ENCODE assay signal across 28 mouse cellular contexts in the genomic region with DNA sequence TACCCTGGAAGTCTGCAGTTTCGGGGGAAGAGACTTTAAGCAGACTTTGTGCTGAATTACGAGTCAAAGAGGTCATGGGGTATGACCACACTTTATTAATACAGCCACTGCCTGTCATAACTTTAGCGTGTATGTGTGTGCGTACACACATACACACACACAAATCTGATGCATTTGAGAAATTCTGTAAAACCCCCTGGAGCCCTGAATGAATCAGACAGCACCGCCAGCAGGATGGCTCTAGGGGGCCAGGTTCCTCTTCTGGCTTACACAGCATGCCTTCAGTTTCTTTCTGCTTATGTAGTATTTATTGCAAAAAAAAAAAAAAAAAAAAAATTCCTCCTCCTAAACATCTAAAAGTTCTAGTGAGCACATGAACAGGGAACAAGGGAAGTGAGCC.
DNase-seq lines count a peak whose midpoint lies in the region; TF ChIP-seq lines count a peak whose summit lies in the region.
"Had no signal": no experiment of that assay in that cellular context is flagged by ENCODE, and none has a peak within 500 bp of the region (broad histone marks: within the 10 kb centered on the region; RNA-seq: fewer than 3 reads in every experiment).

No protein-coding gene starts in this region.

- no peak for TF ChIP-seq CTCF in spleen, adult 2 months (IDR thresholded peaks at IDR 0.05; ENCODE audit: extremely low read depth, insufficient read depth, insufficient read length, insufficient replicate concordance)

- H3K36me3 ChIP-seq in spleen, adult 2 months (ENCODE audit: control insufficient read depth, insufficient read depth, low read length): no peaks in the 10 kb centered on the region; the same call in 1 of the 2 replicates
- H3K36me3 ChIP-seq in macrophage (ENCODE audit: inconsistent target): no peaks in the 10 kb centered on the region
- no peaks in the 10 kb centered on the region for H3K36me3 ChIP-seq in splenic B cell, adult 2 months (ENCODE audit: control insufficient read depth, insufficient read depth, low read length, poor library complexity, severe bottlenecking)
- H3K36me3 ChIP-seq in forebrain, embryonic 10.5 days (replicated peaks): peaks cover 9% of the 10 kb centered on the region; the same call in 1 of the 2 replicates
- H3K36me3 ChIP-seq: intestine, embryonic 15.5 days had no signal

- H3K27me3 ChIP-seq in spleen, adult 2 months (ENCODE audit: control insufficient read depth, insufficient read depth, low read length): no peaks in the 10 kb centered on the region
- H3K27me3 ChIP-seq in splenic B cell, adult 2 months (ENCODE audit: control insufficient read depth, insufficient read depth, low read length, poor library complexity, severe bottlenecking): no peaks in the 10 kb centered on the region
- no peaks in the 10 kb centered on the region for H3K27me3 ChIP-seq in forebrain, embryonic 10.5 days (ENCODE audit: poor library complexity, severe bottlenecking)
- H3K27me3 ChIP-seq: heart, embryonic 13.5 days; intestine, embryonic 15.5 days; limb, embryonic 13.5 days; midbrain, embryonic 13.5 days; Patski; stomach, embryonic 15.5 days had no signal

- DNase-seq in spleen, adult 2 months (ENCODE audit: low read depth in 1 of 2, low spot score in 2 of 2): no peak
- DNase-seq in spleen, adult 12 weeks (ENCODE audit: low spot score): no peak
- peak; percentile 27 for DNase-seq in splenic B cell, adult 2 months (ENCODE audit: low read depth, low spot score)
- no peak for DNase-seq in forebrain, embryonic 10.5 days (ENCODE audit: extremely low spot score, low spot score)
- DNase-seq in left cerebral cortex, adult 8-10 months (ENCODE audit: low spot score in 2 of 2): no peak
- no peak for DNase-seq in T-cell, adult 2 months (ENCODE audit: low spot score)
- DNase-seq: adrenal gland, postnatal 14 days; cerebellum, adult 2 months; cerebellum, postnatal 25 days; gastrocnemius, adult 2 months; gastrocnemius, postnatal 36 days; heart, postnatal 10 days; kidney, adult 2 months; kidney, postnatal 36 days; layer of hippocampus, postnatal 36 days; lung, embryonic 14.5 days; lung, postnatal 14 days; right cerebral cortex, adult 18-20 months; right cerebral cortex, postnatal 4 days had no signal

- 0 out of 2 replicates have a peak overlapping the region, but pooled peaks have one; percentile 9 for H3K27ac ChIP-seq in spleen, adult 2 months (ENCODE audit: insufficient read depth, low read length)
- peak overlapping the region; percentile 11 for H3K27ac ChIP-seq in brown adipose tissue, adult 24 weeks (replicated peaks; ENCODE audit: low read depth, low read length)
- H3K27ac ChIP-seq in macrophage: peak overlapping the region; percentile 77
- no peak overlapping the region for H3K27ac ChIP-seq in forebrain, embryonic 10.5 days
- H3K27ac ChIP-seq: heart, embryonic 13.5 days; intestine, embryonic 15.5 days; limb, embryonic 13.5 days; liver, embryonic 14.5 days; midbrain, embryonic 13.5 days; stomach, embryonic 15.5 days had no signal

- H3K4me1 ChIP-seq in spleen, adult 2 months (ENCODE audit: control insufficient read depth, insufficient read depth, insufficient read length): peaks cover 8% of the 10 kb centered on the region; the same call in 1 of the 2 replicates
- peaks cover 18% of the 10 kb centered on the region for H3K4me1 ChIP-seq in brown adipose tissue, adult 24 weeks (ENCODE audit: control insufficient read depth, insufficient read depth, insufficient read length, low read length)
- peaks cover 7% of the 10 kb centered on the region for H3K4me1 ChIP-seq in forebrain, embryonic 10.5 days

- 65% methylated on average over 5 of the region's 5 CpGs for WGBS in spleen, adult 2 months
- whole genome bisulfite sequencing in macrophage (ENCODE audit: missing documents): 23% methylated on average over 5 of the region's 5 CpGs
- 92% methylated on average over 5 of the region's 5 CpGs for WGBS in forebrain, embryonic 10.5 days

- TF ChIP-seq POLR2A in spleen, adult 2 months (IDR thresholded peaks at IDR 0.05; ENCODE audit: low read depth, low read length): no peak

- no peak overlapping the region for H3K4me3 ChIP-seq in spleen, adult 2 months (ENCODE audit: extremely low read depth, insufficient read depth, insufficient read length)
- no peak overlapping the region for H3K4me3 ChIP-seq in brown adipose tissue, adult 24 weeks (ENCODE audit: insufficient read depth, low read depth, low read length)
- H3K4me3 ChIP-seq in macrophage (ENCODE audit: inconsistent target): no peak overlapping the region
- no peak overlapping the region for H3K4me3 ChIP-seq in forebrain, embryonic 10.5 days
- H3K4me3 ChIP-seq: gastrocnemius, adult 2 months; heart, embryonic 13.5 days; intestine, embryonic 15.5 days; limb, embryonic 13.5 days; midbrain, embryonic 13.5 days; stomach, embryonic 15.5 days had no signal

- peaks cover 53% of the 10 kb centered on the region for H3K79me2 ChIP-seq in macrophage (ENCODE audit: inconsistent target)

- no peaks in the 10 kb centered on the region for H3K9me3 ChIP-seq in forebrain, embryonic 10.5 days
- H3K9me3 ChIP-seq: heart, embryonic 13.5 days; intestine, embryonic 15.5 days; limb, embryonic 13.5 days; midbrain, embryonic 13.5 days; stomach, embryonic 15.5 days had no signal
